Mouse (Mus musculus) olfactory bulb, adult 2 months (tissue): Measurements from ENCODE around the gene Nlrp14. TPM values are rescaled to one million over a fixed set of nuclear protein-coding genes. Genes with fewer than 3 reads are reported as not detected.

ENCODE experiments used
- H3K27ac ChIP-seq: fragments of 200-500 bp; 2 replicates; pipeline ENCODE4 v1.5.1; 2012; ENCODE audit warnings: low read depth, low read length; ENCODE audit not compliant: insufficient read depth
- H3K4me1 ChIP-seq: fragments of 200-500 bp; 2 replicates; pipeline ENCODE4 v1.6.1; 2012; ENCODE audit warnings: low read length; ENCODE audit not compliant: control insufficient read depth, insufficient read depth
- H3K4me3 ChIP-seq: fragments of 200-500 bp; 2 replicates; pipeline ENCODE4 v1.5.1; 2012; ENCODE audit warnings: mild to moderate bottlenecking, low read depth, low read length, moderate library complexity; ENCODE audit not compliant: insufficient read depth
- CTCF ChIP-seq: fragments of 200-500 bp; IDR thresholded peaks from 2 replicates; pipeline ENCODE4 v1.5.1; 2012; ENCODE audit warnings: low read depth, mild to moderate bottlenecking, low read length, moderate library complexity; ENCODE audit not compliant: insufficient read depth
- POLR2A ChIP-seq: fragments of 200-500 bp; IDR thresholded peaks from 2 replicates; pipeline ENCODE4 v1.6.1; 2012; ENCODE audit warnings: mild to moderate bottlenecking, low read depth, low read length, moderate library complexity; ENCODE audit not compliant: insufficient read depth
- WGBS: fragments of 180-500 bp; shearing (Covaris S2); methylation state at CpG from one replicate; pipeline ENCODE4 v1.1.7; 2018; 5-methylcytosine and 5-hydroxymethylcytosine counted together
- polyA plus RNA-seq: library from polyadenylated mRNA; stranded (reverse); fragments of >200 nt; gene quantifications from 2 replicates; pipeline ENCODE4 v1.2.4, GENCODE M21; 2012; ENCODE audit warnings: low replicate concordance; ENCODE audit not compliant: missing spikeins, insufficient read depth, insufficient read length

Nlrp14 gene
- polyA plus RNA-seq, 1 experiment: not detected

- H3K4me3 ChIP-seq: no peak overlapping the region
- TF ChIP-seq CTCF (no peak), POLR2A (no peak)
- no peak overlapping the region for H3K27ac ChIP-seq
- no peaks in the 10 kb centered on the region for H3K4me1 ChIP-seq
- WGBS: 41% methylated on average over 3 of the region's 3 CpGs
These were observed 70.1 kb downstream of the Nlrp14 start for GRCm38 (mm10) chr7:107236854-107237253.

- H3K4me1 ChIP-seq: no peaks in the 10 kb centered on the region
- no peak overlapping the region for H3K27ac ChIP-seq
- 59% methylated on average over 3 of the region's 3 CpGs for WGBS
- no peak for TF ChIP-seq POLR2A
- no peak overlapping the region for H3K4me3 ChIP-seq
These were observed 70.7 kb downstream of the Nlrp14 start for GRCm38 (mm10) chr7:107237498-107237897.

GRCm38 (mm10) chr7:107241371-107241883 is 74.6 kb downstream of the Nlrp14 start:
- TF ChIP-seq CTCF (no peak), POLR2A (no peak)
- H3K4me3 ChIP-seq: no peak overlapping the region
- WGBS: 74% methylated on average over 5 of the region's 5 CpGs
- no peaks in the 10 kb centered on the region for H3K4me1 ChIP-seq
- H3K27ac ChIP-seq: no peak overlapping the region

Other genes starting within 250 kb of the Nlrp14 start
- gene Olfr709-ps1, start 234.8 kb upstream of the Nlrp14 start, polyA plus RNA-seq: not detected in 2 replicates
- not detected in 2 replicates for gene Olfr710, start 218.7 kb upstream of the Nlrp14 start, polyA plus RNA-seq
- not detected in 2 replicates for gene Olfr6, start 203.1 kb upstream of the Nlrp14 start, polyA plus RNA-seq
- not detected in 2 replicates for gene Olfr711, start 191.5 kb upstream of the Nlrp14 start, polyA plus RNA-seq
- not detected in 2 replicates for gene Olfr2, start 160.9 kb upstream of the Nlrp14 start, polyA plus RNA-seq
- not detected in 2 replicates for gene Olfr713, start 135.8 kb upstream of the Nlrp14 start, polyA plus RNA-seq
- not detected in 2 replicates for gene Olfr714, start 96.0 kb upstream of the Nlrp14 start, polyA plus RNA-seq
- gene Olfr17, start 73.8 kb upstream of the Nlrp14 start, polyA plus RNA-seq: not detected in 2 replicates
- not detected in 2 replicates for gene Olfr715b, start 56.6 kb upstream of the Nlrp14 start, polyA plus RNA-seq
- gene Olfr715, start 35.9 kb upstream of the Nlrp14 start, polyA plus RNA-seq: not detected in 2 replicates
- not detected in 2 replicates for gene Olfr716, start 28.7 kb upstream of the Nlrp14 start, polyA plus RNA-seq
- gene Rbmxl2, start 42.5 kb downstream of the Nlrp14 start, polyA plus RNA-seq: not detected in 2 replicates
- gene Syt9, start 203.7 kb downstream of the Nlrp14 start, polyA plus RNA-seq: not detected in 2 replicates